Mouse (Mus musculus) frontal cortex, postnatal 10 days (tissue): ENCODE results near the gene Wdfy1.

Source experiments
- DNase-seq, 2 experiments: peaks; one replicate each; pipeline ENCODE4 v3.0.0; 2022; ENCODE audit warnings: low spot score in 2 of 2, mixed read lengths in 1 of 2

Wdfy1 gene

DNA sequence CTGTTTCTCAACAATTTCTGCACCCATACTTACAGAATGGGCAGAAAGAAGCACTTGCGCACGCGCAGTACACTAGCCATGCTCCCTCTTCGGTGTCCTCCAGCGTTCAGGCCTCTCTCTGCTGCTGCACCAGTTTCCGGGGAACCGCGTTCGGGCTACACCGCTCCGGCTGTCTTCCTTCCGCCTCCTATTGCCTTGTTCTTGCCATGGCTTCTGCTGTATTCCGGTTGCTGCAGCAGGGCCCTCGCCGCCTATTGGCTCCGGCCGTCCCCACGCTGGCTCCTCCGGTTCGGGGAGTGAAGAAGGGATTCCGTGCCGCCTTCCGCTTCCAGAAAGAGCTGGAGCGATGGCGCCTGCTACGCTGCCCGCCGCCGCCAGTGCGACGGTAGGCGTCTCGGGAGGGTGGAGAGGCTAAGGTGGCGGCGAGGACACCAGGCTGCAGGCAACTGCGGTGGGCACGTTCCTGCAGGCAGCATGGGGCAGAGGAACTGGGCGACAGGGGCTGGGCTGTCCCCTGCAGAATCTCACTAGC is at the start of gene Wdfy1, which contains the start of gene Mrpl44:
Gene Wdfy1 (minus strand): TSS at position 217 of the 532 bp plus-strand sequence.
Gene Mrpl44 (plus strand): TSS at position 92 of the 532 bp plus-strand sequence.
- peak; percentile 92 to 98 for DNase-seq

DNA sequence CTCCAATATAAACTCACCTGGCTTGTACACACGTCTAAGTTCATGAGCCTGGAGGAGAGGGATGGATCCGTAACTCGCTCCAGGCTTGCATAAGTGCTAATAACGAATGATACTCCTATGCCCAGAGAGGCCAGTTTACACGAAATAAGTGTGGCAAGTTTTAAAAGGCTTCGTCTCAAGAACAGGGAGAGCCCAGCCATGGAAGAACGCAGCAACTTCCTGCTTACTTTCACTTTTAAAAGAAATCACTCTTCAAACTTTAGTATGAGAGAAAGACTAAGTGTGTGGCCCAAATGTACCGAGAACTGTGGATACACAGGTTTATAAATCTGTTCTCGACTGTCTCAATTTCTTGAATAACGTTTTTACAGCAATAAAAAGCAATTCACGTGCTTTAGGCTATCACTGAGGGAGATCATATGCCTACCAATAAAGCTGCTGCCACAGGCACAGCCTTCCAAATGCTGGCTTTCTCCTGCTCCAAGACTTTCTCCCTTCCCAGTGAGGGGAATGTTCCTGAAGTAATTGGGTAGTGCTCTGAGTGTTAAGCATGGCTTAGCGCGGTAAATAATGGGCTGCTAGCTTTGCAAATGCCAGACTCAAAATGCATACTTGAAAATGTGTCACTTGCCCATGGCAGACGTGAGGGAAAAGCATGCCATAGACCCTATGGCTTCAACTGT is 48.1 kb upstream of the Wdfy1 start:
- no peak for DNase-seq

- peak in 1 of 2 experiments; percentile 34 for DNase-seq
These were observed 47.0 kb upstream of the Wdfy1 start for GRCm38 (mm10) chr1:79822806-79823525.

GRCm38 (mm10) chr1:79819296-79819879 is 43.4 kb upstream of the Wdfy1 start:
- DNase-seq = no peak

- DNase-seq = no peak
These were observed 39.5 kb upstream of the Wdfy1 start for GRCm38 (mm10) chr1:79815446-79815845.

GRCm38 (mm10) chr1:79809447-79809846 is 33.5 kb upstream of the Wdfy1 start:
- DNase-seq = no peak

DNA sequence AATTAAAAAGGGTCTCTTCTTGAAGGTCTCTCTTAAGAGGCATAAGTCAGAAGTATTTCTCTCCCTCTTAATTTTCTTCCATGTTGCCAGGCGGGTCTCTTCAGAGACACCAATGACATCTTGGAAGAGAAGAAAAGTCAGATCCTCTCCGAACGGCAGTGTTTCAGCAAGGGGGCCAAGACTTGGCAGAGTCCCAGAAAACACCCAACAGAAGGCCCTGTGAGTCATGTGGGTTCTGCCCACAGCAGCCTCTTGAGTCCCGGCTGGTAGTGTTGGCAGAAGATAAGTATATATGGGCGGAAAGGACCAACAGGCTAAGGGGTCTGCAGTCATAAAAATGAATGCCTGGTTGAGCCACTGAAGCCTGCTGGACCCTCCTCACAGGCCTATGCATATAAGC is 30.9 kb upstream of the Wdfy1 start:
- DNase-seq = no peak

DNA sequence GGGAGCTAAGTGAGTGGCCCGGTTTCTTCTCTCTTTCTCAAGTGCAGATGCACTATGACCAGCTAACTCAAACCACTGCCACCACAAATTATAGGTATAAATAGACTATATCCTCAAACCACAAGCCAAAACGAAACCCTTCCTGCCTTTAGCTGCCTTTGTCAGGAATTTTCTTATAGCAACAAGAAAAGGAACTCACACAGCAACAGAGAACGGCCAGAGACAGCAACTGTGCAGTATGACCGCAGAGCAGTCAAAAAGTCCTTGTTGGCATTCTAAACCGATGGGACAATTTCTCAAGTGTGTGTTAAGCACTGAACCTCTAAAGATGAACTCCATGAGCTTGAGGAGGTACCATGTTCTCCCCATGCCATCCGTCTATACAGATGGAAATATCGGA is 27.7 kb upstream of the Wdfy1 start:
- no peak for DNase-seq

DNA sequence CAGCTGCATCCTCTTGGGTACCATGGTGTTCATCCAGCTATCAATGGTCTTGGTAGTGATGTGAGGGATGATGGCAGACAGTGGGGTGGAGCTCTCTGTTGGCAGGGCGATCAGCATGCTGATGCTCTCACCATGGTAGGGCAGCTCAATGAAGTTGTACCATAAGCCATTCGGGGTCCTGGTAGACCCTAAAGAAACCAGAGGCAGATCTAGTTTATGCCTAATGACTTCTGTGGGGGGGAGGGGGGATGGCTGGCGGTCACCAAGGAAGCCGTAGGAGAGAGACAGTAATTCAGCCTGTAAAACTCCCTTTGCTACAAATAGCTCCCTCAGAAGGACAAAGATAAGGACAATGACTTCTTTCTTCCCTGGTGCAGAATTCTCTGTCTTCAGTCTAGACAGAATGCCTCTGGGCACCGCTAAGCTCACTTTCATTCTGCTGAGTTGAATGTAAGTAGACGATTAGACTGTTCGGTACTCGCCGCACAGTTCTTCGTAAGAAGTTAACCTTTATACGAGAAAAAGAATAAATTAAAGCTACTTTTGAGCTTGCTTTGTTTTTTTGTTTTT is 27.0 kb upstream of the Wdfy1 start:
- DNase-seq = no peak

DNA sequence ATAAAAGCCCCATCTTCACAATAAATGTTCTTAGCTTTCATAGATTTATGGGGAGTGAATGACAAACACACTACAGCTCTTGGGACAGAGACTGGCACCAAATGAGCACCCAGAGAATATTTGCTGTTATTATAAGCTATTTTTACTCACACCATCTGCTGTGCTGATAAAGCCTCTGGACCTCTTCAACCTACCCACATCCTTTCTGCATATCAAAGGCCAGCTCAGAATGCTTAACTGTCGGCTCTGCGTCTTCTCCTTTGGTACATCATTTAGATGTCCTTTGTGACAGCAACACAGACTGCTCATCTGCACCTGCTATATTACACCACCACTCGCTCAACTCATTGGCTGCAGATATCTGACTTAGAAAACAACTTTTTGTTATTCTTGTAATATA is 21.1 kb upstream of the Wdfy1 start:
- DNase-seq = no peak

DNA sequence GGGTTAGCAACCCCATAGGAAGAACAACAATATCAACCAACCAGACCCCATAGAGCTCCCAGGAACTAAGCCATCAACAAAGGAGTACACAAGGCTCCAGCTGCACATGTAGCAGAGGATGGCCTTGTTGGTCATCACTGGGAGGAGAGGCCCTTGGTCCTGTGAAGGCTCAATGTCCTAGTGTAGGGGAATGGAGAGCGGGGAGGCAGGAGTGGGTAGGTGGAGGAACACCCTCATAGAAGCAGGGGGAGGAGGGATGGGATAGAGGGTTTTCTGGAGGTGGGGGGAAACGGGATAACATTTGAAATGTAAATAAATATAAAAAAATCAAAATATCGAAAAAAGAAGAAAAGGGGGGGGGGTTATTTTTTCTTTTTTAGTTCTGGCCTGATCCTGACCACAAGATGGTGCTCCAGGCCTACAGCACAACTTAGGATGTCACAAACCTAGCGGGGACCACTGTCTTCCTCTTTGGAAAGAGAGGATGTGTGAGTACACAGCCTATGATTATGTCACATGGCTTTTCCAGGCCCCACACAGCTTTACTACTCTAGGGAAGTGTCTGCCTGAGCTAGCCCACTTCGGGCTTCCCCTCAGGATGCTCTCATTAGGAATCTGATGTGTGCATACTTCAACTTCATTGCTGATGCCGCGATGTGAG is 10.5 kb upstream of the Wdfy1 start:
- peak in 1 of 2 experiments; percentile 34 for DNase-seq

- no peak for DNase-seq
These were observed 6.5 kb upstream of the Wdfy1 start for GRCm38 (mm10) chr1:79782433-79782832.

GRCm38 (mm10) chr1:79778011-79778410 is 2.1 kb upstream of the Wdfy1 start:
- no peak for DNase-seq

GRCm38 (mm10) chr1:79774164-79774780 is 1.7 kb downstream of the Wdfy1 start:
- DNase-seq = no peak

GRCm38 (mm10) chr1:79768231-79768630 is 7.7 kb downstream of the Wdfy1 start:
- DNase-seq = no peak

- no peak for DNase-seq
These were observed 11.5 kb downstream of the Wdfy1 start for GRCm38 (mm10) chr1:79764483-79764882.

DNA sequence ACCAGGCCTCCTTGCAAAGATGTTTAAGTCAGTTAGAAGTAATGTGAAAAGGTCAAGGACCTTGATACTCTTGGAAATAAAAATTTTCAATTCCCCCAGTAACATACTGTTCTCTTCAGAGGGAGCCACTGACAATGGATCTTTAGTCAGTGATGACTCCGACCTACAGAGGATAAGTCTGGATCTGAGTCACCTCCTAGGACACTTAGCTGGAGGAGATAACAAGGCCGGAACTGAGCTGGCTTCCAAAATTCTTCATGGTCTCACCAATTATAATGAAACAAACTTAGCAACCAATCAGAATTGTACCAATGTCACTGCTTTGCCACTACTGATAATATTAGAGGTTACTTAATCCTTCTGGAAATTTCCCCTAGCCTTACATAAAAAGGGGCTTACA is 11.9 kb downstream of the Wdfy1 start:
- DNase-seq = no peak

- no peak for DNase-seq
These were observed 13.4 kb downstream of the Wdfy1 start for GRCm38 (mm10) chr1:79762282-79763250.

GRCm38 (mm10) chr1:79761917-79762271 is 14.0 kb downstream of the Wdfy1 start:
- no peak for DNase-seq
